Mouse (Mus musculus) thymus, adult 2 months (tissue): ENCODE data around the gene Ccl25.

Experiments
- CTCF ChIP-seq: fragments of 200-500 bp; IDR thresholded peaks from 2 replicates; pipeline ENCODE4 v1.5.1; 2012; ENCODE audit warnings: mild to moderate bottlenecking, control low read depth, low read length, moderate library complexity, borderline replicate concordance; ENCODE audit not compliant: control insufficient read depth, poor library complexity, insufficient read depth; ENCODE audit errors: extremely low read depth
- POLR2A ChIP-seq: fragments of 200-500 bp; IDR thresholded peaks from 2 replicates; pipeline ENCODE4 v1.6.1; 2012; ENCODE audit warnings: mild to moderate bottlenecking, low read length, control low read depth, moderate library complexity; ENCODE audit not compliant: control insufficient read depth, poor library complexity, insufficient read depth; ENCODE audit errors: extremely low read depth

- TF ChIP-seq POLR2A (no peak), CTCF (no peak)
These were observed 4.6 kb upstream of the Ccl25 start for GRCm38 (mm10) chr8:4320404-4320803.
